Mouse (Mus musculus) lung, postnatal 0 days (tissue): ENCODE measurements around the gene Cdan1.

Experiments
- CTCF ChIP-seq: IDR thresholded peaks from 2 replicates; pipeline ENCODE4 v1.5.1; 2016; ENCODE audit warnings: antibody characterized with exemption, mild to moderate bottlenecking
- EP300 ChIP-seq: IDR thresholded peaks from 2 replicates; pipeline ENCODE4 v1.6.1; 2016; ENCODE audit warnings: antibody characterized with exemption, mild to moderate bottlenecking, control low read depth

DNA sequence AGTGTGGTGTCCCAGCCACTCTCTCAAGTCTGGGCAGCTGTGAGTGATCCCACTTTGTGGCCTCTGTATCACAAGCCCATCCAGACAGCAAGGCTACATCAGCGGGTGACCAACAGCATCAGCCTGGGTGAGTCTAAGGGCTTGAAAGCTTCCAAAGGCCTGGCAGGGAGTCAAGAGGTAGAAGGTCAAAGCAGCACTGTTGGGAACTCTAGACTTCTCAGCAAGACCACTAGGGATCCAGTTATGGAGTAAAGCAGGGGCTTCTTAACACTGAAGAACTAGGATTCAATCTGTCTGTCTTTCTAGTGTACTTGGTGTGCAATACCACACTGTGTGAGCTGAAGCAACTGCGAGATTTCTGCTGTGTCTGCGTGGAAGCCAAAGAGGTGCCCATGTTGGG is 136.5 kb downstream of the Cdan1 start:
- no peak for TF ChIP-seq CTCF
- no peak for TF ChIP-seq EP300
